Mouse (Mus musculus) lung, embryonic 16.5 days (tissue): ENCODE results near the gene Bdp1. TPM values are rescaled to one million over a fixed set of nuclear protein-coding genes. Genes with fewer than 3 reads are reported as not detected.

Experiments used
- ATAC-seq: fragments of 200-750 bp; cut with Nextera tagmentation; 2 replicates; pipeline ENCODE4 v1.8.0; 2017; ENCODE audit warnings: low read depth, mild to moderate bottlenecking, moderate library complexity
- H3K27ac ChIP-seq: fragments of 300-500 bp; sonication (generic); 2 replicates; pipeline ENCODE4 v1.5.1; 2014; ENCODE audit warnings: mild to moderate bottlenecking, control low read depth, low read length
- H3K27me3 ChIP-seq: fragments of 300-500 bp; sonication (generic); 2 replicates; pipeline ENCODE4 v1.6.1; 2014; ENCODE audit warnings: low read depth, low read length, mixed read lengths; ENCODE audit not compliant: control insufficient read depth, insufficient read depth
- H3K36me3 ChIP-seq: fragments of 300-500 bp; sonication (generic); 2 replicates; pipeline ENCODE4 v1.6.1; 2014; ENCODE audit warnings: low read length; ENCODE audit not compliant: control insufficient read depth, insufficient read depth
- H3K4me1 ChIP-seq: fragments of 300-500 bp; sonication (generic); replicated peaks from 2 replicates; pipeline ENCODE4 v1.6.1; 2014; ENCODE audit warnings: low read length, mixed read lengths; ENCODE audit not compliant: control insufficient read depth, insufficient read depth
- H3K4me2 ChIP-seq: fragments of 300-500 bp; sonication (generic); 2 replicates; pipeline ENCODE4 v1.6.1; 2014; ENCODE audit warnings: low read depth, low read length, control low read depth
- H3K4me3 ChIP-seq: fragments of 300-500 bp; sonication (generic); 2 replicates; pipeline ENCODE4 v1.5.1; 2014; ENCODE audit warnings: mild to moderate bottlenecking, low read length, control low read depth
- H3K9ac ChIP-seq: fragments of 300-500 bp; sonication (generic); 2 replicates; pipeline ENCODE4 v1.6.1; 2014; ENCODE audit warnings: low read length, control low read depth
- H3K9me3 ChIP-seq: fragments of 300-500 bp; sonication (generic); 2 replicates; pipeline ENCODE4 v1.6.1; 2016; ENCODE audit warnings: low read length; ENCODE audit not compliant: control insufficient read depth
- WGBS: fragments of 180-500 bp; shearing (Covaris S2); extraction: QIAGEN DNeasy Blood & Tissue Kit; methylation state at CpG from one replicate; pipeline ENCODE4 v1.1.7; 2014; 5-methylcytosine and 5-hydroxymethylcytosine counted together
- polyA plus RNA-seq: library from polyadenylated mRNA; unstranded; fragments of >200 nt; fragmentation: Nextera tagmentation; extraction: Ambion mirVana; gene quantifications from 2 replicates; pipeline ENCODE4 v1.2.1, GENCODE M21; 2015

Gene Bdp1
- polyA plus RNA-seq, result 22.5 and 23.7 TPM in 2 replicates

- Histone ChIP-seq H3K36me3 (no peaks in the 10 kb centered on the region), H3K4me1 (peaks cover 10% of the 10 kb centered on the region), H3K9ac (peak within 1 kb of the TSS; percentile 95), H3K9me3 (no peaks in the 10 kb centered on the region), H3K27ac (peak within 1 kb of the TSS; percentile 86), H3K27me3 (no peaks in the 10 kb centered on the region), H3K4me3 (peak within 1 kb of the TSS; percentile 100), H3K4me2 (peak within 1 kb of the TSS; percentile 84)
- under 1% methylated on average over 40 of the region's 44 CpGs for WGBS
- ATAC-seq, result peak; percentile 76
Measured at GRCm38 (mm10) chr13:100103748-100104254, at the start of gene Bdp1. Gene Bdp1, minus strand, starts transcription at chr13:100104070.

- Histone ChIP-seq H3K9me3 (no peaks in the 10 kb centered on the region), H3K4me1 (no peaks in the 10 kb centered on the region), H3K36me3 (no peaks in the 10 kb centered on the region), H3K27me3 (no peaks in the 10 kb centered on the region), H3K4me2 (no peak overlapping the region), H3K4me3 (no peak overlapping the region), H3K27ac (no peak overlapping the region), H3K9ac (no peak overlapping the region)
- ATAC-seq, result no peak
- 43% methylated on average over 1 of the region's 1 CpGs for WGBS
Measured at GRCm38 (mm10) chr13:100152659-100153058, 48.8 kb upstream of the Bdp1 start.

GRCm38 (mm10) chr13:100141646-100142314 lies 37.9 kb upstream of the Bdp1 start:
- WGBS, result 75% methylated on average over 8 of the region's 8 CpGs
- ATAC-seq, result no peak
- H3K9me3 ChIP-seq, result no peaks in the 10 kb centered on the region

GRCm38 (mm10) chr13:100125258-100125643 lies 21.4 kb upstream of the Bdp1 start:
- Histone ChIP-seq H3K4me3 (peak overlapping the region; percentile 97), H3K27ac (no peak overlapping the region), H3K4me1 (peaks cover 9% of the 10 kb centered on the region), H3K4me2 (peak overlapping the region; percentile 94), H3K36me3 (peaks cover 20% of the 10 kb centered on the region), H3K9me3 (no peaks in the 10 kb centered on the region), H3K27me3 (no peaks in the 10 kb centered on the region), H3K9ac (peak overlapping the region; percentile 94)
- peak; percentile 31; the same call in 1 of the 2 replicates for ATAC-seq
- WGBS, result under 1% methylated on average over 10 of the region's 10 CpGs

More at GRCm38 (mm10) chr13:100141646-100142314, 37.9 kb upstream of the Bdp1 start:
- H3K36me3 ChIP-seq, result peaks cover 19% of the 10 kb centered on the region
- H3K4me3 ChIP-seq, result no peak overlapping the region
- H3K27ac ChIP-seq, result no peak overlapping the region
- no peaks in the 10 kb centered on the region for H3K4me1 ChIP-seq
- no peak overlapping the region for H3K4me2 ChIP-seq
- no peaks in the 10 kb centered on the region for H3K27me3 ChIP-seq
- H3K9ac ChIP-seq, result no peak overlapping the region

GRCm38 (mm10) chr13:100124423-100125257 lies 20.8 kb upstream of the Bdp1 start, which contains the start of gene Smn1:
Gene Smn1, plus strand, starts transcription at chr13:100124852.
- ATAC-seq, result peak; percentile 97
- WGBS, result 4% methylated on average over 38 of the region's 42 CpGs
- H3K4me2 ChIP-seq, result peak within 1 kb of the TSS; percentile 94

GRCm38 (mm10) chr13:100123970-100124369 lies 20.1 kb upstream of the Bdp1 start:
- H3K9ac ChIP-seq, result no peak overlapping the region; the same call in 1 of the 2 replicates

More at GRCm38 (mm10) chr13:100124423-100125257, 20.8 kb upstream of the Bdp1 start, which contains the start of gene Smn1:
- Histone ChIP-seq H3K4me3 (peak within 1 kb of the TSS; percentile 97), H3K27ac (no peak within 1 kb of the TSS), H3K4me1 (peaks cover 9% of the 10 kb centered on the region), H3K9ac (peak within 1 kb of the TSS; percentile 94), H3K36me3 (peaks cover 20% of the 10 kb centered on the region), H3K27me3 (no peaks in the 10 kb centered on the region), H3K9me3 (no peaks in the 10 kb centered on the region)

GRCm38 (mm10) chr13:100112218-100112972 lies 8.5 kb upstream of the Bdp1 start:
- Histone ChIP-seq H3K4me2 (no peak overlapping the region), H3K36me3 (no peaks in the 10 kb centered on the region; the same call in 1 of the 2 replicates), H3K9me3 (no peaks in the 10 kb centered on the region), H3K27me3 (no peaks in the 10 kb centered on the region), H3K4me1 (peaks cover 4% of the 10 kb centered on the region; the same call in 1 of the 2 replicates), H3K9ac (no peak overlapping the region), H3K27ac (no peak overlapping the region), H3K4me3 (no peak overlapping the region)
- no peak for ATAC-seq
- 38% methylated on average over 5 of the region's 5 CpGs for WGBS

More at GRCm38 (mm10) chr13:100123970-100124369, 20.1 kb upstream of the Bdp1 start:
- Histone ChIP-seq H3K27ac (no peak overlapping the region), H3K9me3 (no peaks in the 10 kb centered on the region), H3K27me3 (no peaks in the 10 kb centered on the region), H3K4me3 (peak overlapping the region; percentile 97), H3K4me1 (peaks cover 9% of the 10 kb centered on the region), H3K4me2 (peak overlapping the region; percentile 86), H3K36me3 (peaks cover 16% of the 10 kb centered on the region)
- peak; percentile 30; the same call in 1 of the 2 replicates for ATAC-seq
- WGBS, result 87% methylated on average over 3 of the region's 3 CpGs

GRCm38 (mm10) chr13:100107652-100108472 lies 4.0 kb upstream of the Bdp1 start, which contains the start of gene Serf1:
Gene Serf1, plus strand, starts transcription at chr13:100108012.
- H3K4me3 ChIP-seq, result peak within 1 kb of the TSS; percentile 84
- no peaks in the 10 kb centered on the region for H3K27me3 ChIP-seq
- peaks cover 5% of the 10 kb centered on the region for H3K4me1 ChIP-seq
- ATAC-seq, result peak; percentile 88
- peak within 1 kb of the TSS; percentile 77 for H3K27ac ChIP-seq
- under 1% methylated on average over 73 of the region's 76 CpGs for WGBS
- H3K4me2 ChIP-seq, result peak within 1 kb of the TSS; percentile 96
- peak within 1 kb of the TSS; percentile 83 for H3K9ac ChIP-seq
- no peaks in the 10 kb centered on the region for H3K36me3 ChIP-seq
- H3K9me3 ChIP-seq, result no peaks in the 10 kb centered on the region
